Mouse (Mus musculus) intestine, embryonic 14.5 days (tissue): ENCODE data around the gene Spata48. TPM values are rescaled to one million over a fixed set of nuclear protein-coding genes. Genes with fewer than 3 reads are reported as not detected.

Source experiments
- ATAC-seq: fragments of 200-750 bp; cut with Nextera tagmentation; replicated peaks from 2 replicates; pipeline ENCODE4 v1.8.0; 2017; ENCODE audit warnings: low read depth, moderate number of reproducible peaks, moderate TSS enrichment, moderate library complexity; ENCODE audit not compliant: low FRiP score, low TSS enrichment
- DNase-seq: peaks from one replicate; pipeline ENCODE4 v3.0.0-alpha.2; 2018; ENCODE audit warnings: low spot score
- H3K27ac ChIP-seq: fragments of 300-500 bp; sonication (generic); 2 replicates; pipeline ENCODE4 v1.5.1; 2014; ENCODE audit warnings: low read depth, mild to moderate bottlenecking, control low read depth
- H3K27me3 ChIP-seq: fragments of 300-500 bp; sonication (generic); replicated peaks from 2 replicates; pipeline ENCODE4 v1.6.1; 2014; ENCODE audit warnings: low read length, control low read depth; ENCODE audit not compliant: control insufficient read depth, insufficient read depth
- H3K36me3 ChIP-seq: fragments of 300-500 bp; sonication (generic); 2 replicates; pipeline ENCODE4 v1.6.1; 2014; ENCODE audit warnings: low read length, control low read depth; ENCODE audit not compliant: control insufficient read depth, insufficient read depth
- H3K4me1 ChIP-seq: fragments of 300-500 bp; sonication (generic); replicated peaks from 2 replicates; pipeline ENCODE4 v1.6.1; 2014; ENCODE audit warnings: low read length, control low read depth, mixed read lengths; ENCODE audit not compliant: control insufficient read depth, insufficient read depth
- H3K4me2 ChIP-seq: fragments of 300-500 bp; sonication (generic); 2 replicates; pipeline ENCODE4 v1.6.1; 2014; ENCODE audit warnings: low read length
- H3K4me3 ChIP-seq: fragments of 300-500 bp; sonication (generic); 2 replicates; pipeline ENCODE4 v1.5.1; 2014; ENCODE audit warnings: low read depth, low read length, control low read depth, mixed read lengths
- H3K9ac ChIP-seq: fragments of 300-500 bp; sonication (generic); 2 replicates; pipeline ENCODE4 v1.6.1; 2014; ENCODE audit warnings: mild to moderate bottlenecking, low read length
- H3K9me3 ChIP-seq: fragments of 300-500 bp; sonication (generic); 2 replicates; pipeline ENCODE4 v1.6.1; 2016; ENCODE audit warnings: low read length, control low read depth; ENCODE audit not compliant: control insufficient read depth
- WGBS: fragments of 180-500 bp; shearing (Covaris S2); extraction: QIAGEN DNeasy Blood & Tissue Kit; methylation state at CpG from one replicate; pipeline ENCODE4 v1.1.7; 2014; 5-methylcytosine and 5-hydroxymethylcytosine counted together
- polyA plus RNA-seq: library from polyadenylated mRNA; unstranded; fragments of >200 nt; fragmentation: Nextera tagmentation; extraction: Ambion mirVana; gene quantifications from 2 replicates; pipeline ENCODE4 v1.2.1, GENCODE M21; 2014

Gene Spata48
- polyA plus RNA-seq: 1.0 and 1.9 TPM in 2 replicates

DNA sequence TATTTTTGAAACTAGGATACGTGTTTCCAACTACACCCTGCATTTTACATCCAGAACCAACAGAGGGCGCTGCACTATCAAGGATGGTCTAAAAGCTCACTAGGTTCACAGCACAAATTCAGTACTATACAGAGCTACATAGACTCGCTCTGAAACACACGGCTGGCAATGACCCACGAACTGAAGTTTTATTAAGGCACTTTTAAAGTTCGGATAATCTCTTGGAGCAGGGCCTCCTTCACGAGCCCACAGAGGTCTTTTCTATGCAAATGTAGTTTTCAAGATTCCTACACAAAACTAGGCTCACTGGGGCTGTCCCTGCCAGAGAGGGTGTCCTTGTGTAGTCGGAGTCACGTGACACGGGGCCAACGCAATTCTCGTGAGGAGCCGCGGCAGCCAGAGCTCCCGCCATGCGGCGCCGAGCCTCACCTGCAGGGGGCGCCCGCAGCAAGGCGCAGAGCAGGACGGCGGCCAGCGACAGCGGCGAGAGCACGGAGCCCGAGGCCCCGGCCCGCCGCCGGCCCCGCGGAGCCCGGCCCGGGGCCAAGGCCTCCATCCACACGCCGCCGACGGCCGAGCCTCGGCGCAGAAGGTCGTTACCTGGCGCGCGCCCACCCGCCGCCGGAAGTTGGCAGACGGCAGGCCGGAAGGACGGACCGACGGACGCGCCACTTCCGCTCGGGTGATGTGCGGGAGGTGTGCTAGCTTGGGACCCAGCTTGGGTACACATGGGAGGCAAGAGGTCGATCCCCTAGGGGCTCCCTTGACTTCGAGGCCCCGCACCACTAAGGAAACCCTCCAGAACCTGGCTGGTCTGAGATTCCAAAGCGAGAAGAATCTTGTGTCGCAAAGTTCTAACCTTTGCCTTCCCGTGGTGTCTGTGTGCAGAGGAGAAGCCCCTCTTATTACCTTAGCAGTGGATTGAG, at the start of gene Spata48, which contains the start of gene Zpbp:
Gene Spata48 (plus strand): TSS at position 460 of the 926 bp plus-strand sequence.
Gene Zpbp (minus strand): TSS at position 774 of the 926 bp plus-strand sequence.
- 2% methylated on average over 66 of the region's 66 CpGs for WGBS
- peak; percentile 95 for DNase-seq

GRCm38 (mm10) chr11:11414188-11414587, 47.7 kb upstream of the Spata48 start:
- DNase-seq: no peak

More for the DNA sequence above, at the start of gene Spata48, which contains the start of gene Zpbp:
- Histone ChIP-seq H3K9me3 (no peaks in the 10 kb centered on the region), H3K4me1 (0 out of 2 replicates have a peak, but pooled peaks cover 3% of the 10 kb centered on the region), H3K4me3 (peak within 1 kb of the TSS; percentile 53), H3K27me3 (no peaks in the 10 kb centered on the region), H3K4me2 (peak within 1 kb of the TSS; percentile 89), H3K9ac (peak within 1 kb of the TSS; percentile 62), H3K27ac (peak within 1 kb of the TSS; percentile 69), H3K36me3 (no peaks in the 10 kb centered on the region)
- ATAC-seq: peak; percentile 97

DNA sequence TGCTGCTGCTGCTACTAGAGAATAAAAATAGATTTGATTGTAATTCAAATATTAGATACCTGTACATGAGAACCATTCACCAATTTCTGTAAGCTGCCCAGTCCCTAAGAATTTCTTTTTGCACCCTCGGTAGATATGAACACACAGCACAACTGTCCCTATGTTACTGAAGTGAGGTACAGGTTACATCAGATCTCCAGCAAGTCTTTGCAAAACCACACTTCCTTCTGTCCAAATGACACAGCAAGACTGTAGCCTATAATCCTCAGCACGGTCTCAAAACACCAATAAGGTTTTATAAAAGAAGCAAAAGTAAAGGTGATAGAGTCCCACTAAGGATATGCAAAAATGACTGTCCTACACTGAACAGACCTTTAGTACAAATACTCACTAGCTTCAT, 44.5 kb upstream of the Spata48 start:
- Histone ChIP-seq H3K27me3 (no peaks in the 10 kb centered on the region), H3K4me3 (no peak overlapping the region), H3K36me3 (no peaks in the 10 kb centered on the region), H3K9ac (no peak overlapping the region), H3K4me2 (no peak overlapping the region), H3K4me1 (no peaks in the 10 kb centered on the region), H3K9me3 (no peaks in the 10 kb centered on the region), H3K27ac (no peak overlapping the region)
- WGBS: 83% methylated on average over 2 of the region's 2 CpGs
- ATAC-seq: no peak
- no peak for DNase-seq

More at GRCm38 (mm10) chr11:11414188-11414587, 47.7 kb upstream of the Spata48 start:
- no peaks in the 10 kb centered on the region for H3K27me3 ChIP-seq
- H3K9me3 ChIP-seq: no peaks in the 10 kb centered on the region
- H3K36me3 ChIP-seq: no peaks in the 10 kb centered on the region
- no peak overlapping the region for H3K27ac ChIP-seq
- 88% methylated on average over 5 of the region's 5 CpGs for WGBS
- ATAC-seq: no peak
- H3K4me1 ChIP-seq: no peaks in the 10 kb centered on the region
- H3K9ac ChIP-seq: no peak overlapping the region
- H3K4me3 ChIP-seq: no peak overlapping the region
- H3K4me2 ChIP-seq: no peak overlapping the region

DNA sequence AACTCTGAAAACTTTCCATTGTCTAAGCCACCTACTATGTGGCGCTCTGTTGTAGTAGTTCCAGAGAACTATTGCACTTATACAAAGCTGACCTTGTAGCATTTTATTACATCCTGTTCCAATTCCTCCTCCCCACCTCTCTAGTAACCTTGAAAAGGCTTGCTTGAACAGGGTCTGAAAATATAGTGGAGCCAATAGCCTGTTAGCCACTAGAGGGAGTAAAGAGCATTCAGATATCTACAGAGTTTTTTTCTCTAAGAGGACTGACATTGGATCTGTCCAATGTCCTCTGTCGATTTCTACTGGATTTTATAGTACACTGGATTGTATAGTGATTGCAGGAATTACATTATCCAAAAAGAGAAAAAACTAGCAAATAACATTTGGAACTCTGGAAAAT, 6.9 kb upstream of the Spata48 start:
- Histone ChIP-seq H3K36me3 (no peaks in the 10 kb centered on the region), H3K27ac (no peak overlapping the region), H3K4me3 (no peak overlapping the region), H3K4me1 (no peaks in the 10 kb centered on the region), H3K9ac (no peak overlapping the region), H3K9me3 (no peaks in the 10 kb centered on the region), H3K4me2 (no peak overlapping the region), H3K27me3 (no peaks in the 10 kb centered on the region)
- 0 out of 2 replicates have a peak, but pooled peaks have one; percentile 43 for ATAC-seq
- DNase-seq: no peak
- 27% methylated on average over 2 of the region's 2 CpGs for WGBS

GRCm38 (mm10) chr11:11462561-11462890, 632 bp downstream of the Spata48 start:
- ATAC-seq (no peak), DNase-seq (no peak)
- whole genome bisulfite sequencing: 77% methylated on average over 5 of the region's 5 CpGs
- Histone ChIP-seq H3K27ac (peak overlapping the region; percentile 69; the same call in 1 of the 2 replicates), H3K36me3 (no peaks in the 10 kb centered on the region), H3K27me3 (no peaks in the 10 kb centered on the region), H3K4me3 (peak overlapping the region; percentile 53), H3K4me1 (0 out of 2 replicates have a peak, but pooled peaks cover 3% of the 10 kb centered on the region), H3K9ac (peak overlapping the region; percentile 62), H3K4me2 (peak overlapping the region; percentile 89), H3K9me3 (no peaks in the 10 kb centered on the region)

- H3K4me1 ChIP-seq: no peaks in the 10 kb centered on the region
- H3K9me3 ChIP-seq: no peaks in the 10 kb centered on the region
- H3K4me3 ChIP-seq: no peak overlapping the region
- DNase-seq (no peak), ATAC-seq (no peak)
- no peaks in the 10 kb centered on the region for H3K27me3 ChIP-seq
- no peak overlapping the region for H3K27ac ChIP-seq
- no peak overlapping the region for H3K4me2 ChIP-seq
- no peak overlapping the region for H3K9ac ChIP-seq
- no peaks in the 10 kb centered on the region for H3K36me3 ChIP-seq
Measured at GRCm38 (mm10) chr11:11468924-11469323, 7.0 kb downstream of the Spata48 start.

GRCm38 (mm10) chr11:11484378-11484777, 22.5 kb downstream of the Spata48 start:
- Histone ChIP-seq H3K36me3 (no peaks in the 10 kb centered on the region), H3K4me3 (no peak overlapping the region), H3K27me3 (no peaks in the 10 kb centered on the region), H3K9ac (no peak overlapping the region), H3K9me3 (no peaks in the 10 kb centered on the region), H3K27ac (no peak overlapping the region), H3K4me2 (no peak overlapping the region), H3K4me1 (no peaks in the 10 kb centered on the region)
- no peak for DNase-seq
- ATAC-seq: no peak
- 44% methylated on average over 8 of the region's 8 CpGs for WGBS

- 67% methylated on average over 5 of the region's 5 CpGs for WGBS
- DNase-seq (no peak), ATAC-seq (no peak)
- H3K27me3 ChIP-seq: no peaks in the 10 kb centered on the region
- no peaks in the 10 kb centered on the region for H3K9me3 ChIP-seq
- H3K4me1 ChIP-seq: no peaks in the 10 kb centered on the region
- no peak overlapping the region for H3K27ac ChIP-seq
- no peaks in the 10 kb centered on the region for H3K36me3 ChIP-seq
- no peak overlapping the region for H3K4me3 ChIP-seq
- H3K9ac ChIP-seq: no peak overlapping the region
- H3K4me2 ChIP-seq: no peak overlapping the region
Measured at GRCm38 (mm10) chr11:11492044-11492443, 30.1 kb downstream of the Spata48 start.
